Mouse (Mus musculus): ENCODE measurements at regions not wholly inside any gene's neighbourhood (a gene's known extent, or its start where the extent isn't known, plus 50 kb on each side); places are given as distances from the start of the nearest gene placed in this dataset.

DNA sequence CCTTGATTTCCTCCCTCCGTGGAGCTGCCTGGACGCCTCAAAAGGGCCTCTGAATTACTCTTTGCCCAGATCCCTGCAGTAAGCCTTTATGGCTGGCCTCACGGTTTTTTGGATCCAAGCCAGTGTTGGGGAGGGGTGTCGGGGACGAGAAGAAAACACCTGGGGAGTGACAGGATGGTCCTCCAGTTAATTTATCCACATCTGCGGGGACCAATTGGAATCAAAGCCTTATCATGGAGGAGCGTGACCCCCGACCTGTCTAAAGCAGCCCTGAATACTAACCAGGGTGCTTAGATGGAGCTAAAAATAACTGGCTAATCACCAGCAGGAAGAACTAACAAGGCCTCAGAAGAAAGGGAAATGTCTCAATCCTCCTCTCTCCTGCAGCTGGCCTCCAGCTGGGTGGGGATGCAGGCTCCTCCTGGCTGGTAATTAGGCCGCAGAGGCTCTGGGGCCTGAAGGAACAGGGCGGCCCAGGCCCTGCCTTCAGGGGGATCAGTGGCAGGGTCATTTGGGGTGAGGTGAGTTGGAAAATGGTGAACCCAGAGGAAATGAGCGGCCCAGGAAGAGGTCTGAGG, 107.2 kb upstream of the Atp1a1 start:
- Histone ChIP-seq H3K9me3 (no peaks in the 10 kb centered on the region), H3K27ac (peak overlapping the region; percentile 79), H3K4me3 (replicated peaks) (no peak overlapping the region), H3K36me3 (no peaks in the 10 kb centered on the region), H3K27me3 (replicated peaks) (no peaks in the 10 kb centered on the region), H3K4me2 (replicated peaks) (peak overlapping the region; percentile 21), H3K9ac (no peak overlapping the region), H3K4me1 (replicated peaks) (peaks cover 41% of the 10 kb centered on the region)
- 10% methylated on average over 11 of the region's 11 CpGs for WGBS
- ATAC-seq: peak; percentile 79

DNA sequence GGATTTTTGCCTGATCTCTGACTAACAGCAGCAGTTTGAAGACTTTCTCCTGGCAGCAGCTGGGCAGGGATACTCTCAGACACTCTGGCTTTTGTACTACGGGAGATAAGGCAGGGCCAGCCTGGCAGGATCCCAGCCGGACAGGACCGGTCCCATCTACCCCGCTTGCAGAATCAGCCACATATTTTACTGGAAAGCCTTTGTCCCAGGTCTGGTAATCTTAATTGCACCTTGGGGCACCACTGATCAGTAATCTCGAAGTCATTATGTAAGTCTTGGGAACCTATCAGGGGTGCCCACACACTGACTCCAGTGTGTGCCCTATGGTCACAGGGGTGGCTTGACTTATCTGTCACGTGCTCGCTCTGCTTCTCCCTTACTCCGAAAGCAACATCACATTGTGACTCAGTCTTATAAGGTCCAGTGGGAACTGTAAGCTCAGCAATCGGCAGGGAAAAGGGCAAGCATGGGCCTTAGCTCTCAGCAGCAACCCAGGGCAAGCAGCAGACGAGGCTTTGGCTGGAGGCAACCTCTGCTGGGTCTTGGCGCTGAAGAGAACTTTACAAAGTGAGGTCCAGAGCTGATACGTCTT, 105.0 kb upstream of the Atp1a1 start:
- peak overlapping the region; percentile 69 for H3K27ac ChIP-seq
- H3K4me3 ChIP-seq (replicated peaks): no peak overlapping the region
- H3K4me1 ChIP-seq (replicated peaks): peaks cover 41% of the 10 kb centered on the region
- no peak overlapping the region for H3K4me2 ChIP-seq (replicated peaks)
- peak; percentile 88 for ATAC-seq
- no peaks in the 10 kb centered on the region for H3K27me3 ChIP-seq (replicated peaks)
- WGBS: 59% methylated on average over 12 of the region's 12 CpGs
- H3K9me3 ChIP-seq: no peaks in the 10 kb centered on the region
- H3K36me3 ChIP-seq: no peaks in the 10 kb centered on the region
- no peak overlapping the region for H3K9ac ChIP-seq

DNA sequence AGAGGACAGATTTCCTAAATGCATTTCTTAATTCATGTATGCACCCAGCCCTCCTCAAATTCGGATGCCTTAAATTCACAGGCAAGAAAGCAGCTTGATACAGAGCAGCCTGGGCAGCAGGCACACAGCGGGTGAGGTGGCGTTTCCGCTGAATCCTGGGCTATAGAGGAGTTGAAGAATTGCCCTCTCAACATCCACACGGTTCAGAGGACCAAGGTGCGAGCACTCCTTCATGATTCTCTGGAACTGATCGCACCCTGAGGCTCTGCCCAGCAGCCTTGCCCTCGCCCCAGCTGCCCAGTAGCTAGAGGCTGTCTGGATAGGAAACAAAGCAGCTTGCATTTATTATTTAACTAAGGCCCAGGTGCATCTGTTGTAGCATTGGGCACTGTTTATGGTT, 104.3 kb upstream of the Atp1a1 start:
- peak overlapping the region; percentile 68 for H3K27ac ChIP-seq
- peak; percentile 1; the same call in 1 of the 2 replicates for ATAC-seq
- no peak overlapping the region for H3K9ac ChIP-seq
- H3K4me1 ChIP-seq (replicated peaks): peaks cover 38% of the 10 kb centered on the region
- H3K9me3 ChIP-seq: no peaks in the 10 kb centered on the region
- no peaks in the 10 kb centered on the region for H3K27me3 ChIP-seq (replicated peaks)
- WGBS: 73% methylated on average over 8 of the region's 8 CpGs
- H3K4me2 ChIP-seq (replicated peaks): no peak overlapping the region
- no peaks in the 10 kb centered on the region for H3K36me3 ChIP-seq
- H3K4me3 ChIP-seq (replicated peaks): no peak overlapping the region

DNA sequence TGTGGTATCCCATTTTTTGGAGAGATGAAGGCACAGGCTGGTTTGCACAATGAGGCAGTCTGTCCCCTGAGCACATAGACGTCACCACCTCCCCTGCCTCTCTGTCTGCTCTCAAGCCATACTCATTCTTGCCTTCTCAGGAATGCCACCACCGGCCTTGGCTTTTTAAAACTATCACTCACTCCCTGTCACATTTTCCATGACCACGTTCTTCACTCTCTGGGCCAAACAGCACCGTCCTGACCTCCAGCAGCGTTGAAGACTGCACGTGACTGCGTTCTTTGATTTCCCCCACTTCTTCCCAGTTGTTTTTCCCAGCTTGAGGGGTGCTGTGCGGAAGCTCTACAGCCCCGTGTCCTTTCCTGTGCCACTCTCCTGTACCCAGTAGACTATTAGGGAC, 100.4 kb upstream of the Atp1a1 start:
- Histone ChIP-seq H3K27ac (no peak overlapping the region), H3K4me3 (replicated peaks) (no peak overlapping the region), H3K27me3 (replicated peaks) (no peaks in the 10 kb centered on the region), H3K36me3 (no peaks in the 10 kb centered on the region), H3K4me2 (replicated peaks) (no peak overlapping the region), H3K9me3 (no peaks in the 10 kb centered on the region), H3K9ac (no peak overlapping the region), H3K4me1 (replicated peaks) (peaks cover 29% of the 10 kb centered on the region)
- ATAC-seq: no peak
- 52% methylated on average over 9 of the region's 9 CpGs for WGBS

DNA sequence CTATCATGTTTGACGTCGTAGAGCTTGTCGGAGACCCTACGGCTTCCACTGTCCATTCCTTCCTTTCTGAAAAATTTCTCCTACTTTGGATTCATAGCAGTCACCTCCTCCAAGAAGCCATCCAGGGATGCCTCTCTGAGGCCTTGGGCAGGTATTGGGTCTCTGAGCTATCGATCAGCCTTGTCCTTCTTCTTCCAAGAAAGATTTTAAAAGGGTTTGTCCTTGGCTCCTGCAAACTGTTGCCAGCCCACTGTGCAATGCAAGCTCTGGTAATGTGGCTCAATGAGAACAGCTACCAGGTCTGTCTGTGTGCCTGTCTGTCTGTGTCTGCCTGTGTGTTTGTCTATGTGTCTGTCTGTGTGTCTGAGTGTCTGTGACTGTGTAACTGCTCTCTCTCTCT, 99.8 kb upstream of the Atp1a1 start:
- Histone ChIP-seq H3K9me3 (no peaks in the 10 kb centered on the region), H3K4me2 (replicated peaks) (no peak overlapping the region), H3K36me3 (no peaks in the 10 kb centered on the region), H3K4me1 (replicated peaks) (peaks cover 25% of the 10 kb centered on the region), H3K27ac (no peak overlapping the region), H3K4me3 (replicated peaks) (no peak overlapping the region), H3K9ac (no peak overlapping the region), H3K27me3 (replicated peaks) (no peaks in the 10 kb centered on the region)
- ATAC-seq: no peak
- WGBS: 91% methylated on average over 5 of the region's 5 CpGs

DNA sequence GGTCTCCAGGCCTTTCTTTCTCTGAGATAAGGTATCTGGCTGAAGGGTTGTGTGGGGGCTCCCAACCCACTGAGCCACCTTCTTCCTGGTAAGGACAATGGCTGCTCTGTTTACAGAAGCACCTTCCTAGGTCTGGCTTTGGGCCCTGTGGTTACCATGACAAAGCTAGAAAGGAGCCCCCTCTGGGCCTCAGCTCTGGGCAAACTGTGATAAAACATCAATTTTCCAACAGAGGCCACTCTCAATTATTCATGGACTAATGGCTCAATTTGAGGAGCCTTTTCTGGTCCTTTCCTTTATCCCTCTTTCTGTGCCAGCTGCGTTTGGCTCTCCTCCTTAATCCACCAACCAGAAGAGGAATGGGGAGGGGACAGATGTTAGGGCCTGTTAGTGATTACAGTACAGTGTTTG, 97.3 kb upstream of the Atp1a1 start:
- peak; percentile 82 for ATAC-seq
- no peaks in the 10 kb centered on the region for H3K36me3 ChIP-seq
- H3K27me3 ChIP-seq (replicated peaks): no peaks in the 10 kb centered on the region
- H3K4me1 ChIP-seq (replicated peaks): peaks cover 18% of the 10 kb centered on the region
- WGBS: 21% methylated on average over 1 of the region's 1 CpGs
- no peak overlapping the region for H3K4me3 ChIP-seq (replicated peaks)
- H3K27ac ChIP-seq: peak overlapping the region; percentile 30
- H3K9me3 ChIP-seq: 0 out of 2 replicates have a peak, but pooled peaks cover 2% of the 10 kb centered on the region
- no peak overlapping the region for H3K4me2 ChIP-seq (replicated peaks)
- H3K9ac ChIP-seq: no peak overlapping the region

DNA sequence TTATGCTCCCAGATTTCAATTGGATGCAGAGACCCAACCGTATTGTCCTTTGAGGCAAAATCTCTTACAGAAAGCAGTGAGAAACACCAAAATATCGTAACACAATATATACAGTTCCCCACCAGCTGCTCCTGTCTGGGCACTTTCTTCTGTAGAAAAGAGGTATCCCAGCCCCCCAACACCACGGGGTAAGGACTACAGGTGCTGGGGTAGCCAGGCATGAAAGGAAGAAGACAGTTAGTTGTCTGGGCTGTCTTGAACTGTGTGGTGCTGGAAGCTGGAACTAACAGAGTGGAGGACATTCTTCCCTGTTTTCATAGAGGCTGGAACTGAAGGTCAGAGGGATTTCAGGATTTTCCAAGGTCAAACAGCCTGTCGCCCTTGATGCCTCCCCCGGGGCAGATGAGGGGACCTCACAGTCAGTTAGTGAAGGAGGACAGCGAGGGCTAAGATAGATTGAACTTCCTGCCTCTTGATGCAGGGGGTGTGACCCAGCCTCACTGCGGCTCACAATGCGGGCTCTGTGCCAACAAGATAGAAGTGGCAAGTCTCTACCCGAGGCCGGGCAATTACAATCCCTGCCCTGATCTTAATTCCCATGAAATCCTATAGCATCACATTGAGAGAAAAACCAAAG, 96.6 kb upstream of the Atp1a1 start:
- H3K9ac ChIP-seq: no peak overlapping the region
- WGBS: 48% methylated on average over 10 of the region's 10 CpGs
- H3K27ac ChIP-seq: peak overlapping the region; percentile 30; the same call in 1 of the 2 replicates

DNA sequence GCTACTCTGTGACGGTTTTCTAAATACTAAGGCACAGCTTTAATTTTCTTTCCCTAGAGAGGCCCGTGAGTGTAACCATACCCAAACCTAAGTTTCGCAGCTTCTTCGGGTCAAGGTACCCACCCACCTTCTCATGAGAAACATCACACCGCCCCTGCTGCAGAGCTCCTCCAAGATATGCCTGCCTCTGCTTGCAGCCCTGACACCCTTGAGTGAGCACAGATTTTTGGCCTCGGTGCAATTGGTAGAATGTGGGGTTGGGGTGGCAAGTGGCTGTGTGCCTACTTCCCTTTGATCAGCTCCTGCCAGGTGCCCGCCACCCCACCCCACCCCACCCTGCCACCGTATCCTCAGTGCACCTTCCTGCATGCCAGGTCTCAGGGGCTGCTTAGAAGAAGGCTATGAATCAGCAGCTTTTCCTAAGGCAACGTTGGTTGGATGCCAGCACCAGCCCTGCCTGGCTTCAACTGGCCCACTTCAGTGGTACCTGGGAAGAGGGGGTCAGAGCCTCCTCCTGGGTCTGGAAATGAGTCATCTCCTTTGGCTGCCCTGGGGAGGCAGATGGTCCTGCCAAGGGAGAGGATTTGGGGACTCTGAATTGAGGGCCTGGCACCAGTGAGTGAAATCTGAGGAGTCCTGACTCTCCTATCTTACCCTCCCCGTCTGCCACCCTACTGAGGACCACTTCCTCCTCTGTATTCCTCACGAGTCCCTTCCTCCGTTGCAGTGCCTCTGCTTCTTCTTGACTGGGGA, 95.6 kb upstream of the Atp1a1 start:
- Histone ChIP-seq H3K9me3 (0 out of 2 replicates have a peak, but pooled peaks cover 3% of the 10 kb centered on the region), H3K4me2 (replicated peaks) (no peak overlapping the region), H3K27ac (no peak overlapping the region), H3K27me3 (replicated peaks) (no peaks in the 10 kb centered on the region), H3K9ac (no peak overlapping the region), H3K4me3 (replicated peaks) (no peak overlapping the region), H3K4me1 (replicated peaks) (peaks cover 16% of the 10 kb centered on the region), H3K36me3 (no peaks in the 10 kb centered on the region)
- WGBS: 77% methylated on average over 12 of the region's 12 CpGs
- ATAC-seq: no peak

More for the DNA sequence above, 96.6 kb upstream of the Atp1a1 start:
- peaks cover 18% of the 10 kb centered on the region for H3K4me1 ChIP-seq (replicated peaks)
- peak; percentile 86 for ATAC-seq
- no peaks in the 10 kb centered on the region for H3K27me3 ChIP-seq (replicated peaks)
- H3K36me3 ChIP-seq: no peaks in the 10 kb centered on the region
- no peak overlapping the region; the same call in 1 of the 2 replicates for H3K4me2 ChIP-seq (replicated peaks)
- no peak overlapping the region for H3K4me3 ChIP-seq (replicated peaks)
- 0 out of 2 replicates have a peak, but pooled peaks cover 3% of the 10 kb centered on the region for H3K9me3 ChIP-seq

DNA sequence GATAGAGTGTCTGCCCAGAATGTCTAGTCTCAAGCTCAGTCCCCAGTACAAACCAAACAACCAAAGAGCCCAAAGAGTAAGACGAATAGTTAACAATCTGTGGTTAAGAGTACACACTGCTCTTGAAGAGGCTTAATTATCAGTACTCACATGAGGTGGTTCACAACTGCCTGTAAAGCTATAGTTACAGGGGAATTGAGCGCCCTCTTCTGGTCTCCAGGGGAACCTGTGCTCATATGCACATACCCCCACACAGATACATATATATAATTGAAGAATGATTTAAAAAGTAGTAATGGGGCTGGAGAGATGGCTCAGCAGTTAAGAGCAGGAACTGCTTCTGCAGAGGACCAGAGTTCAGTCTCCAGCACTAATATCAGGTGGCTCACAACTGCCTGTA, 92.3 kb upstream of the Atp1a1 start:
- no peak overlapping the region for H3K4me3 ChIP-seq (replicated peaks)
- WGBS: 88% methylated on average over 2 of the region's 2 CpGs
- 0 out of 2 replicates have a peak, but pooled peaks cover 3% of the 10 kb centered on the region for H3K9me3 ChIP-seq
- no peak overlapping the region for H3K4me2 ChIP-seq (replicated peaks)
- no peaks in the 10 kb centered on the region for H3K27me3 ChIP-seq (replicated peaks)
- H3K4me1 ChIP-seq (replicated peaks): peaks cover 9% of the 10 kb centered on the region
- no peak for ATAC-seq
- H3K27ac ChIP-seq: no peak overlapping the region
- no peak overlapping the region for H3K9ac ChIP-seq
- no peaks in the 10 kb centered on the region for H3K36me3 ChIP-seq

DNA sequence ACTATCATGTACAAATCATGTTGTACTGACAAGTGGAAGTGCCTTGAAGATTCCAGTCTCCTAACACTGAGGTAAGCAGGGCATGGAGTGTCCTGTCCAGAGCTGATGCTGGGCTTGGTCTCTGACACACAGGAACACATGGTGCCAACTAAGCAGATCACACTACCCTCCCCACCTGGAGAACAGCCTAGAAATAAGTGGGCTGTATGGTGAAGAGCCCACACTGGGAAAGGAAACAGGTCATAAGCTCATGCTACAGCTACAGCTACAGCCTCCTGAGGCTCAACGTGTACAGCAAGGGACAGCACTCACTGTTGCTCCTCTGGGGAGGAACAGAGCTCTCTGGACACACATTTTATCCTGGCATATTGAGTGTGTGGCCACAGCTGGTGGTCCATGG, 89.8 kb upstream of the Atp1a1 start:
- Histone ChIP-seq H3K27me3 (replicated peaks) (no peaks in the 10 kb centered on the region), H3K4me1 (replicated peaks) (no peaks in the 10 kb centered on the region), H3K36me3 (no peaks in the 10 kb centered on the region), H3K9ac (no peak overlapping the region), H3K4me2 (replicated peaks) (no peak overlapping the region), H3K9me3 (0 out of 2 replicates have a peak, but pooled peaks cover 3% of the 10 kb centered on the region), H3K4me3 (replicated peaks) (no peak overlapping the region), H3K27ac (no peak overlapping the region)
- ATAC-seq: no peak
- WGBS: 61% methylated on average over 1 of the region's 1 CpGs

DNA sequence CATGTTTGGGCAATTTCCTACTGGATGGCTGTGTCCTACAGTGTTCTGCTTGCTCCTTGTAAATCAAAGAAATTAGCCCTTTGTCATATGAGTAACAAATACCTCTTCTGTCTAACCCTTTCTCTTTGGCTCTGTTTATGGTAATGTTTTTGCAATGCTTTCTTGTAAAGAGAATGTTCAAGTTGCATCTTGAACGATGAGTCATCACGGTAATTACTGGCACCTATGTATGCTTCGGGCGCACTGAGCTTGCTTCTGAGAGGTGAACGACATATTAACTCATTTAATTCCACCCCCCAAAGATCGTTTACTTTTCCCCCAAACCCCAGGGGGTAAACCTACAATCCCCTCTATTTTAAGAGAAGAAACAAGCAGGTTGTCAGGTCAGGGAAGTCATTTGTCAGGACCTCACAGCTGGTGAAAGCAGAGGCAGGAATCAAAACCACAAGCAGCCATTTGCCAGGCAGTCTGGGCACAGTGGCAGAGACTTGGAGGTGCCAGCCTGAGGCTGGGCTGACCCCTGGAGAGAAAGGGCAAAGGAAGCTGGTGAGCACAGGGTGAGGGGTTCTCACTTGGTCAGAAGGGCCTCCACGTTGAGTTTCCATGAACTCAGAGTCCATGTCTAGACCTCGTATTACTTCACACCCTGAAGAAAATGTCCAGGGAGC, 87.6 kb upstream of the Atp1a1 start:
- no peak for ATAC-seq

DNA sequence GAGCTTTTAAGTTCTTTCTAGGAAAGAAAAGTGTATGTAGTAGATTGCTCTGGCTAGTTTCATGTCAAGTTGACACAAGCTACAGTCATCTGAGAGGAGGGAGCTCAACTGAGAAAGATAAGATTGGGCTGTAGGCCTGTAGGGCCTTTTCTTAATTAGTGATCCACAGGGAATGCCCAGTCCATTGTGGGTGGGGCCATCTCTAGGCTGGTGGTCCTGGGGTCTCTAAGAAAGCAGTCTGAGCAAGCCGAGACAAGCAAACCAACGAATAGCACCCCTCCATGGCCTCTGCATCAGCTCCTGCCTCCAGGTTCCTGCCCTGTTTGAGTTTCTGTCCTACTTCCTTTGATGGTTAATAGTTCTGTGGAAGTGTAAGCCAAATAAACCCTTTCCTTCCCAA, 86.3 kb upstream of the Atp1a1 start:
- H3K9me3 ChIP-seq: no peaks in the 10 kb centered on the region

More for the DNA sequence above, 87.6 kb upstream of the Atp1a1 start:
- H3K9me3 ChIP-seq: 0 out of 2 replicates have a peak, but pooled peaks cover 3% of the 10 kb centered on the region
- no peak overlapping the region for H3K9ac ChIP-seq
- no peak overlapping the region for H3K4me3 ChIP-seq (replicated peaks)
- no peak overlapping the region for H3K27ac ChIP-seq
- no peaks in the 10 kb centered on the region for H3K36me3 ChIP-seq
- 71% methylated on average over 8 of the region's 8 CpGs for WGBS
- no peak overlapping the region for H3K4me2 ChIP-seq (replicated peaks)
- no peaks in the 10 kb centered on the region for H3K27me3 ChIP-seq (replicated peaks)
- no peaks in the 10 kb centered on the region for H3K4me1 ChIP-seq (replicated peaks)

More for the DNA sequence above, 86.3 kb upstream of the Atp1a1 start:
- Histone ChIP-seq H3K27ac (no peak overlapping the region), H3K4me2 (replicated peaks) (no peak overlapping the region), H3K36me3 (no peaks in the 10 kb centered on the region), H3K27me3 (replicated peaks) (no peaks in the 10 kb centered on the region), H3K4me3 (replicated peaks) (no peak overlapping the region), H3K9ac (no peak overlapping the region), H3K4me1 (replicated peaks) (no peaks in the 10 kb centered on the region)
- WGBS: 74% methylated on average over 2 of the region's 2 CpGs
- ATAC-seq: no peak
